Mouse (Mus musculus) lung, embryonic 14.5 days (tissue): ENCODE results near the gene Nsun5. TPM values are rescaled to one million over a fixed set of nuclear protein-coding genes. Genes with fewer than 3 reads are reported as not detected.
"Not testable (repeated sequence)": the region's sequence is repeated elsewhere in the genome, so short reads cannot be mapped to it uniquely, and the experiment has no call there.

ENCODE experiments used
- ATAC-seq: fragments of 200-750 bp; cut with Nextera tagmentation; 2 replicates; pipeline ENCODE4 v1.8.0; 2017; ENCODE audit warnings: mild to moderate bottlenecking, moderate TSS enrichment, moderate library complexity; ENCODE audit not compliant: insufficient read depth
- DNase-seq: peaks from one replicate; pipeline ENCODE4 v3.0.0-alpha.2; 2015
- H3K27ac ChIP-seq: fragments of 300-500 bp; sonication (generic); 2 replicates; pipeline ENCODE4 v1.5.1; 2014; ENCODE audit warnings: low read depth, mild to moderate bottlenecking, moderate library complexity
- H3K27me3 ChIP-seq: fragments of 300-500 bp; sonication (generic); 2 replicates; pipeline ENCODE4 v1.6.1; 2014; ENCODE audit warnings: low read length, control low read depth; ENCODE audit not compliant: insufficient read depth
- H3K36me3 ChIP-seq: fragments of 300-500 bp; sonication (generic); 2 replicates; pipeline ENCODE4 v1.6.1; 2014; ENCODE audit warnings: control low read depth; ENCODE audit not compliant: insufficient read depth
- H3K4me1 ChIP-seq: fragments of 300-500 bp; sonication (generic); 2 replicates; pipeline ENCODE4 v1.6.1; 2014; ENCODE audit warnings: antibody characterized with exemption, control low read depth; ENCODE audit not compliant: insufficient read depth
- H3K4me2 ChIP-seq: fragments of 300-500 bp; sonication (generic); 2 replicates; pipeline ENCODE4 v1.6.1; 2014; ENCODE audit warnings: mild to moderate bottlenecking
- H3K4me3 ChIP-seq: fragments of 300-500 bp; sonication (generic); 2 replicates; pipeline ENCODE4 v1.5.1; 2014; ENCODE audit warnings: low read depth, low read length
- H3K9ac ChIP-seq: fragments of 300-500 bp; sonication (generic); 2 replicates; pipeline ENCODE4 v1.6.1; 2014
- H3K9me3 ChIP-seq: fragments of 300-500 bp; sonication (generic); 2 replicates; pipeline ENCODE4 v1.6.1; 2016; ENCODE audit warnings: low read depth, low read length, control low read depth
- CTCF ChIP-seq: IDR thresholded peaks from 2 replicates; pipeline ENCODE4 v1.5.1; 2016; ENCODE audit warnings: antibody characterized with exemption, low read depth
- WGBS: fragments of 180-500 bp; shearing (Covaris S2); extraction: QIAGEN DNeasy Blood & Tissue Kit; methylation state at CpG from one replicate; pipeline ENCODE4 v1.1.7; 2014; 5-methylcytosine and 5-hydroxymethylcytosine counted together
- polyA plus RNA-seq: library from polyadenylated mRNA; unstranded; fragments of >200 nt; fragmentation: Nextera tagmentation; extraction: Ambion mirVana; gene quantifications from 2 replicates; pipeline ENCODE4 v1.2.1, GENCODE M21; 2014

Nsun5 gene
- polyA plus RNA-seq, 1 experiment from 2014 or later, result 30.7 TPM

DNA sequence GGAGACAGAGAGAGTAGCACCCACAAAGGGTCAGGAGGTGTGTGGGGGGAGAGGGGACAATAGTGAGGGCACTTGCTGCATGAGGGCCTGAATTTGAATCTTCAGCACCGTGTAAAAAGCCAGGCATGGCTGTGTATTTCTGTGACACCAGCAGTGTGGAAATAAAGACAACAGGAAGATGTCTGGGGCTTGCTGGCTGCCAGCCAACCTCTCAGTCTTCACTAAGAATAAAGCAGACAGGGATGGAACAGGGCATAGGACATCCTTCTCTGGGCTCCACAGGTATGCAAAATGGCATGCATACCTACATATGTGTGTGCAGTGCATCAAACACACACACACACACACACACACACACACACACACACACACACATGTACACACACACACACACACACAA lies 13.7 kb upstream of the Nsun5 start:
- WGBS, result 31% methylated on average over 1 of the region's 1 CpGs

DNA sequence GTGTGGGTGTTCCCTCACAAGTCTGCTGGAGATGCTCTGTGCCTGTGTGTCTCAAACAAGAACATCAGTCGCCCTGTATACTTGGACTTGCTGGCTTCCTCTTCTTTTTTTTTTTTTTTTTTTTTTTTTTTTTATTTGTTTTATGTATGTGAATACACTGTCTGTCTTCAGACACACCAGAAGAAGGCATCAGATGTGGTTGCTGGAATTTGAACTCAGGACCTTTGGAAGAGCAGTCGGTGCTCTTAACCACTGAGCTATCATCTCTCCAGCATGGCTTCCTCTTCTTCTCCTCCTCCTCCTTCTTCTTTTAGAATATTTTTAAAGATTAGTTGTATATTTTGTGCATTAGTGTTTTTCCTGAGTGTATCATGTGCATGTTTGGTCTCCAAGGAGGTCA lies 12.2 kb upstream of the Nsun5 start:
- no peak overlapping the region for H3K4me2 ChIP-seq
- TF ChIP-seq CTCF, result no peak
- H3K9ac ChIP-seq, result no peak overlapping the region
- H3K4me3 ChIP-seq, result no peak overlapping the region
- WGBS, result 82% methylated on average over 2 of the region's 2 CpGs
- H3K27me3 ChIP-seq, result no peaks in the 10 kb centered on the region
- no peaks in the 10 kb centered on the region for H3K36me3 ChIP-seq
- DNase-seq, result peak; percentile 22
- no peak for ATAC-seq
- no peaks in the 10 kb centered on the region for H3K4me1 ChIP-seq
- H3K27ac ChIP-seq, result no peak overlapping the region
- H3K9me3 ChIP-seq, result peaks cover 4% of the 10 kb centered on the region

More for the DNA sequence above, 13.7 kb upstream of the Nsun5 start:
- H3K4me1 ChIP-seq, result no peaks in the 10 kb centered on the region
- no peak for TF ChIP-seq CTCF
- H3K4me2 ChIP-seq, result no peak overlapping the region
- H3K27ac ChIP-seq, result no peak overlapping the region
- ATAC-seq (no peak), DNase-seq (peak; percentile 60)
- H3K4me3 ChIP-seq, result no peak overlapping the region
- peaks cover 4% of the 10 kb centered on the region for H3K9me3 ChIP-seq
- H3K27me3 ChIP-seq, result no peaks in the 10 kb centered on the region
- no peaks in the 10 kb centered on the region for H3K36me3 ChIP-seq
- H3K9ac ChIP-seq, result no peak overlapping the region

- no peak overlapping the region for H3K4me2 ChIP-seq
- DNase-seq, result no peak
- no peaks in the 10 kb centered on the region for H3K27me3 ChIP-seq
- H3K9me3 ChIP-seq, result peaks cover 4% of the 10 kb centered on the region
- ATAC-seq, result no peak
- WGBS, result 85% methylated on average over 2 of the region's 2 CpGs
- no peak overlapping the region for H3K27ac ChIP-seq
- H3K4me3 ChIP-seq, result no peak overlapping the region
- H3K36me3 ChIP-seq, result no peaks in the 10 kb centered on the region
- H3K9ac ChIP-seq, result no peak overlapping the region
- H3K4me1 ChIP-seq, result no peaks in the 10 kb centered on the region
- TF ChIP-seq CTCF, result no peak
Measured at GRCm38 (mm10) chr5:135359772-135360171, 10.0 kb upstream of the Nsun5 start.

- 85% methylated on average over 3 of the region's 3 CpGs for WGBS
- ATAC-seq, result no peak
- Histone ChIP-seq H3K36me3 (no peaks in the 10 kb centered on the region), H3K27me3 (no peaks in the 10 kb centered on the region), H3K9ac (no peak overlapping the region), H3K4me1 (no peaks in the 10 kb centered on the region), H3K9me3 (peaks cover 2% of the 10 kb centered on the region), H3K4me2 (no peak overlapping the region), H3K4me3 (no peak overlapping the region), H3K27ac (no peak overlapping the region)
- TF ChIP-seq CTCF, result no peak
- DNase-seq, result no peak
Measured at GRCm38 (mm10) chr5:135362572-135362971, 7.2 kb upstream of the Nsun5 start.

GRCm38 (mm10) chr5:135363540-135363939 lies 6.2 kb upstream of the Nsun5 start:
- no peak overlapping the region for H3K4me3 ChIP-seq
- no peaks in the 10 kb centered on the region for H3K9me3 ChIP-seq
- no peak overlapping the region for H3K9ac ChIP-seq
- 27% methylated on average over 12 of the region's 12 CpGs for WGBS
- no peaks in the 10 kb centered on the region for H3K27me3 ChIP-seq
- no peak overlapping the region for H3K4me2 ChIP-seq
- no peaks in the 10 kb centered on the region for H3K4me1 ChIP-seq
- H3K27ac ChIP-seq, result no peak overlapping the region
- peak; percentile 75 for TF ChIP-seq CTCF
- no peaks in the 10 kb centered on the region for H3K36me3 ChIP-seq
- ATAC-seq (peak; percentile 54; the same call in 1 of the 2 replicates), DNase-seq (peak; percentile 78)

GRCm38 (mm10) chr5:135367841-135368240 lies 1.9 kb upstream of the Nsun5 start:
- Histone ChIP-seq H3K4me1 (0 out of 2 replicates have a peak, but pooled peaks cover 5% of the 10 kb centered on the region), H3K36me3 (peaks cover 15% of the 10 kb centered on the region), H3K27me3 (no peaks in the 10 kb centered on the region), H3K27ac (no peak overlapping the region), H3K4me3 (no peak overlapping the region), H3K9me3 (no peaks in the 10 kb centered on the region), H3K9ac (no peak overlapping the region), H3K4me2 (no peak overlapping the region)
- peak; percentile 53 for TF ChIP-seq CTCF
- DNase-seq, result peak; percentile 52
- 51% methylated on average over 6 of the region's 6 CpGs for WGBS
- no peak for ATAC-seq

GRCm38 (mm10) chr5:135368312-135368711 lies 1.4 kb upstream of the Nsun5 start:
- no peak for TF ChIP-seq CTCF
- DNase-seq, result no peak
- H3K9ac ChIP-seq, result no peak overlapping the region
- H3K27ac ChIP-seq, result no peak overlapping the region
- H3K4me3 ChIP-seq, result no peak overlapping the region
- peaks cover 19% of the 10 kb centered on the region for H3K36me3 ChIP-seq
- H3K4me1 ChIP-seq, result 0 out of 2 replicates have a peak, but pooled peaks cover 5% of the 10 kb centered on the region
- H3K4me2 ChIP-seq, result no peak overlapping the region
- 81% methylated on average over 6 of the region's 6 CpGs for WGBS
- no peaks in the 10 kb centered on the region for H3K9me3 ChIP-seq
- H3K27me3 ChIP-seq, result no peaks in the 10 kb centered on the region
- ATAC-seq, result no peak

DNA sequence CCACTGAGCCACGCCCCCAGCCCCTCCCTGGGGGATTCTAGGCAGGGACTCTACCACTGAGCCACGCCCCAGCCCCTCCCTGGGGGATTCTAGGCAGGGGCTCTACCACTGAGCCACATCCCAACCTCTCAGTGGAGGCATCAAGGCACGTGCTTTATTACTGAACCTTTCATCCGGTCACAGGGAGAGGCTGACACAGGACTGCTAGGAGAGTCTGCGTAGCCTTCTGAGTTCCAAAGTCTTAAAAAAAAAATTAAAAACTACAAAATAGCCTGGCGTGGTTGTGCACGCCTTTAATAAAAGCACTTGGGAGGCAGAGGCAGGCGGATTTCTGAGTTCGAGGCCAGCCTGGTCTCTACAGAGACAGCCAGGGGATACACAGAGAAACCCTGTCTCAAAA lies 557 bp upstream of the Nsun5 start:
- peak; percentile 9 for DNase-seq
- H3K4me1 ChIP-seq, H3K9me3 ChIP-seq, H3K27me3 ChIP-seq, ATAC-seq: not testable (repeated sequence)
- Histone ChIP-seq H3K4me2 (peak overlapping the region; percentile 86), H3K36me3 (peaks cover 28% of the 10 kb centered on the region), H3K4me3 (peak overlapping the region; percentile 92), H3K27ac (peak overlapping the region; percentile 63; the same call in 1 of the 2 replicates), H3K9ac (peak overlapping the region; percentile 83)
- WGBS, result 53% methylated on average over 9 of the region's 9 CpGs
